Mouse (Mus musculus) ZHBTc4 (cell line): ENCODE measurements around the gene Usp17le.
"Not testable (repeated sequence)": the region's sequence is repeated elsewhere in the genome, so short reads cannot be mapped to it uniquely, and the experiment has no call there.

Source experiments
- DNase-seq: peaks from one replicate; pipeline ENCODE4 v3.0.0-alpha.2; 2011; ENCODE audit warnings: low read depth, low spot score

The Usp17le gene

GRCm38 (mm10) chr7:104777370-104777769 lies at the start of gene Usp17le:
Gene Usp17le, minus strand, starts transcription at chr7:104777470.
- not testable (repeated sequence) for DNase-seq

GRCm38 (mm10) chr7:104810335-104810734 lies 33.1 kb upstream of the Usp17le start:
- not testable (repeated sequence) for DNase-seq

- no peak for DNase-seq
Observed at GRCm38 (mm10) chr7:104790796-104791195, 13.5 kb upstream of the Usp17le start.
